Mouse (Mus musculus) thymus, postnatal 36 days (tissue): ENCODE results near the gene Palmd.

Experiments used
- DNase-seq, 2 experiments: peaks; one replicate each; pipeline ENCODE4 v3.0.0; 2022; ENCODE audit warnings: mixed read lengths in 2 of 2

The Palmd gene

GRCm38 (mm10) chr3:116891436-116892205, 77.2 kb downstream of the Palmd start:
- DNase-seq: no peak

DNA sequence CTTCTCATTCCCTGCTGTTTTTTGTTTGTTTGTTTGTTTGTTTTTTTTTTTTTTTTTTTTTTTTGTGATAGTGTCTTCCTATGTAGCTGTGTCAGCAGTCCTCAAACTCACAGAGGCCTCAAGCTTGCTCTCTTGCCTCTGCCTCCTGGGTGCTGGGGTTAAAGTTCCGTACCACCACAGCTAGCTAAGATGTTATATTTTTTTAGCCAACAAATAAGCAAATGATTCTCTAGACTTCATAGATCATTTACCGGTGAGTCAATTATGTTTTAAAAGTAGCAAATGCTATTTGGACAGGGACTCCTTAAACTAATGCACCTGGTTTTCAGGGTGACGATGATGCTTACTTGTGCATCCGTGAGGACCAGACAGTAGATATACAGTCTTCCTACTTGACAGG, 78.2 kb downstream of the Palmd start:
- DNase-seq: no peak

DNA sequence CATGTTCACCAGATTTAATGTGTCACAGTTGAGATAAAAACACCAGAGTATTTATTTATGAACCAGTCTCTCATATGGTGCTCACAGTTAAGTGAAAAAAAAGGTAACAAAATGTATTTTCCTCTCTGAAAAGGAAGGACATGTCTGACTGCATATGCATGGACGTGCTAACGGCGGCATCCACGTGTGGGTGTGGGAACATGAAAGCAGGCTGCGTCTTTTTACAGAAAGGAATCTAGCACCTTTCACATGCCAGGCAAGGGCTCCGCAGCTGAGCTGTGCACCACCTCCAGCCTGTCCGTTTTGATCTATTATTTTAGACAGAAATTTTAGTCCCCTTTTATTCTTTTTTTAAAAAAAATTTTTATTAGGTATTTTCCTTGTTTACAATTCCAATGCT, 79.4 kb downstream of the Palmd start:
- no peak for DNase-seq

DNA sequence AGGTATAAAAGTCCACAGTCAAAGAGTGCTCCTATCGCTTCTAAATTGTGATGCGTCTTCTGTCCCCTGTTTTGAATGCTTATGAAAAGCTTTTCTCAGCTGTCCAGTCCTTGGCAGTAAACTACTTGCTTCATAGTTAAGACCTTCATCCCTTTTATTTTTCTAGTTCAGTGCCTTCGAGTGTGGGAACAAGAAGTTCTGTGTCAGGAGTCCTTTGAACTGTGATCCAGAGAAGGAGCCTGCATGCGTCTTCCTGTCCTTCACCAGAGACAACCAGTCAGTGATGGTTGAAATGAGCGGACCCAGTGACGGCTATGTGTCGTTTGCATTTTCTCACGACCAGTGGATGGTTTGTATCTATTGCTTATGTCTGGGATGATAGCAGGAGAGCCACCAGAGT, 83.8 kb downstream of the Palmd start:
- DNase-seq: no peak

DNA sequence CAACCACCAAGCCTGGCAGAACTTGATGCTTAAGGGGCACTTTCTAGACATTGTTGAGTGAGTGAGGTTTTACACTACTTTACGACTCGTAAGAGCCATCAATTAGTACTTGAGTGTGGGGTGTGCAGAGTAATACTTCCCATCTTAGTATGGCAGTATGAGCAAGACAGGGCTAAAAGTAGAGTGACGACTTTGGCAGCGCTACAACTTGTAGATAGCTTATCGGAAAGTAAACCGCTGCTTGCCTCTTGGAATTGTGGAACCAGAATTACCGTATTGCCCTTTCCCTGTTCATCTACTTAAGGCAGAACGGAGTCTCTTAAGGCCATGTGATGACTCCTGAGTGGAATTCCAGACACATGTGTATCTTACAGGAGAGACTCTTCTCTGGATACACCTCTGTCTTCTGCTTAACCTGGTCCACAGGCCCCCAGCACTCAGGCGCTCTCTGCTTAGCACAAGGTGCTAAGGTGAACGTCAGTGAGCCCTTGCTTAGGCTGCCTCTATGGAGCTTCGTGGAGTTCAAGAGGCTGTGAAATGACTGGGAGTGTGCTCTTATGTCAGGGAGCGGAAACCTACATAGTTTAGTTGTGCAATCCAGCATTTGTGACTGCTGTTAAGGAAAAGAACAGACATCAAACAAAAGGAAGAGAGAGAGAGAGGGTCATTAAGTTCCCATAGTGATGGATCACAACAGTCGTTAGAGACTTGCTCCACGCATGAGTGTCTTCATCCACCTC, 86.4 kb downstream of the Palmd start:
- DNase-seq: no peak

DNA sequence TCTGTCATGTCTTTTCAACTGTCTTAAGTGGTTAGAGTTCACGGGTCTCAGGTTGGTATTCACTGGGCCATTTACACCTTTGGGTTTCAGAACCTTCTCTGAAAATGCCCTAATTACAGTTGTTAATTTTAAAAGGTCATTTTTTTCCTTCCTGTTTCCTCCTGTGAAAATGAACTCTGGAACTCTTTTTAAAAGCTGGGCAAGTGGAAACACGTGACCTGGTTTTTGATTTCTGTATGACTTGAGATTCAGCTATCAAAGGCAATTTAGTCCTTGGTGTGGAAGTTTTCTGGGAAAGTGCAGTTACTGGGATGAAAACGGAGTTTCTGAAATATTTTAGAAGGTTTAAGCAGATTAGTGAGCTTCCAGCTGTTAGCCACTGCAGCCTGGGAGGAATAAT, 98.4 kb downstream of the Palmd start:
- no peak for DNase-seq
